Mouse (Mus musculus) neural tube, embryonic 14.5 days (tissue): Measurements from ENCODE around the gene Nmi. TPM values are rescaled to one million over a fixed set of nuclear protein-coding genes. Genes with fewer than 3 reads are reported as not detected.
A peak's percentile ranks its signal among the peaks of the same experiment; 100 is the strongest.

ENCODE experiments used
- ATAC-seq: fragments of 200-750 bp; cut with Nextera tagmentation; 2 replicates; pipeline ENCODE4 v1.8.0; 2017; ENCODE audit warnings: low read depth, mild to moderate bottlenecking, moderate TSS enrichment, moderate library complexity
- H3K27ac ChIP-seq: fragments of 300-500 bp; sonication (generic); 2 replicates; pipeline ENCODE4 v1.5.1; 2014; ENCODE audit warnings: low read depth, mild to moderate bottlenecking, control low read depth, low read length, moderate library complexity, mixed read lengths
- H3K27me3 ChIP-seq: fragments of 300-500 bp; sonication (generic); 2 replicates; pipeline ENCODE4 v1.6.1; 2014; ENCODE audit warnings: low read length; ENCODE audit not compliant: control insufficient read depth, insufficient read depth
- H3K36me3 ChIP-seq: fragments of 300-500 bp; sonication (generic); 2 replicates; pipeline ENCODE4 v1.6.1; 2014; ENCODE audit warnings: low read length, mixed read lengths; ENCODE audit not compliant: control insufficient read depth, insufficient read depth
- H3K4me1 ChIP-seq: fragments of 300-500 bp; sonication (generic); 2 replicates; pipeline ENCODE4 v1.6.1; 2014; ENCODE audit warnings: low read length; ENCODE audit not compliant: control insufficient read depth, insufficient read depth
- H3K4me2 ChIP-seq: fragments of 300-500 bp; sonication (generic); 2 replicates; pipeline ENCODE4 v1.6.1; 2014; ENCODE audit warnings: mild to moderate bottlenecking, low read depth, low read length, control low read depth
- H3K4me3 ChIP-seq: fragments of 300-500 bp; sonication (generic); 2 replicates; pipeline ENCODE4 v1.5.1; 2014; ENCODE audit warnings: low read depth, low read length, control low read depth, mixed read lengths
- H3K9ac ChIP-seq: fragments of 300-500 bp; sonication (generic); replicated peaks from 2 replicates; pipeline ENCODE4 v1.6.1; 2014; ENCODE audit warnings: low read depth, mild to moderate bottlenecking, control low read depth, low read length, mixed read lengths
- H3K9me3 ChIP-seq: fragments of 300-500 bp; sonication (generic); 2 replicates; pipeline ENCODE4 v1.6.1; 2016; ENCODE audit warnings: low read length; ENCODE audit not compliant: control insufficient read depth
- WGBS: fragments of 180-500 bp; shearing (Covaris S2); extraction: QIAGEN DNeasy Blood & Tissue Kit; methylation state at CpG from one replicate; pipeline ENCODE4 v1.1.7; 2014; 5-methylcytosine and 5-hydroxymethylcytosine counted together
- polyA plus RNA-seq: library from polyadenylated mRNA; unstranded; fragments of >200 nt; fragmentation: Nextera tagmentation; extraction: Ambion mirVana; gene quantifications from 2 replicates; pipeline ENCODE4 v1.2.1, GENCODE M21; 2014

The Nmi gene
- polyA plus RNA-seq, 1 experiment from 2014 or later, result 2.7 TPM

- WGBS, result 75% methylated on average over 2 of the region's 2 CpGs
- no peak for ATAC-seq
- Histone ChIP-seq H3K9ac (no peak overlapping the region), H3K4me3 (no peak overlapping the region), H3K4me2 (no peak overlapping the region), H3K36me3 (no peaks in the 10 kb centered on the region), H3K27me3 (no peaks in the 10 kb centered on the region), H3K9me3 (no peaks in the 10 kb centered on the region), H3K27ac (no peak overlapping the region), H3K4me1 (no peaks in the 10 kb centered on the region)
These were observed 16.3 kb upstream of the Nmi start for GRCm38 (mm10) chr2:51989559-51989958.

DNA sequence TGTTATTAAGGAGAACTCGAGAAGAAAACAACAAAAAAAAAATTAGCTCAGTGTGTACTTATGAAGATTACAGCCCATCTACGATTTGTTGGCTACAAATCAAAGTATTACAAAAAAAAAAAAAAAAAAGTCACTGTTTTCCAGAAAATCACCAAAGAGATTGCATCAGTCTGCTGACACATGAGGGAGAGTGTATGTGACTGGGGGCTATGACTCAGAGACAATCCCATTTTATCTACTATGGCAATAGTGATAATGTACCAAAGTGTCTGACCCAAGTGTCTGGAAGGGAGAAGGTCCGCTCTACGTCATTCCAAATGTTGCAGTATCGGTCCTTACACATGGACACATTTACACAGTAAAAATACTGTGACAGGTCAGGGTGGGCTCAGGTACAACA is 13.4 kb upstream of the Nmi start:
- Histone ChIP-seq H3K4me2 (no peak overlapping the region), H3K27ac (no peak overlapping the region), H3K4me1 (no peaks in the 10 kb centered on the region), H3K9me3 (no peaks in the 10 kb centered on the region), H3K9ac (no peak overlapping the region), H3K27me3 (no peaks in the 10 kb centered on the region), H3K36me3 (no peaks in the 10 kb centered on the region), H3K4me3 (no peak overlapping the region)
- ATAC-seq, result no peak
- 91% methylated on average over 5 of the region's 5 CpGs for WGBS

- no peaks in the 10 kb centered on the region for H3K9me3 ChIP-seq
- H3K4me1 ChIP-seq, result no peaks in the 10 kb centered on the region
- no peak overlapping the region for H3K4me3 ChIP-seq
- H3K27ac ChIP-seq, result no peak overlapping the region
- H3K4me2 ChIP-seq, result no peak overlapping the region
- H3K9ac ChIP-seq, result no peak overlapping the region
- H3K36me3 ChIP-seq, result no peaks in the 10 kb centered on the region
- no peaks in the 10 kb centered on the region for H3K27me3 ChIP-seq
- 79% methylated on average over 9 of the region's 9 CpGs for WGBS
- ATAC-seq, result no peak
These were observed 12.9 kb upstream of the Nmi start for GRCm38 (mm10) chr2:51986157-51986556.

GRCm38 (mm10) chr2:51985241-51985640 is 11.9 kb upstream of the Nmi start:
- no peak overlapping the region for H3K9ac ChIP-seq
- no peaks in the 10 kb centered on the region for H3K4me1 ChIP-seq
- H3K27ac ChIP-seq, result no peak overlapping the region
- WGBS, result 93% methylated on average over 10 of the region's 10 CpGs
- no peak for ATAC-seq
- no peaks in the 10 kb centered on the region for H3K9me3 ChIP-seq
- no peak overlapping the region for H3K4me2 ChIP-seq
- H3K27me3 ChIP-seq, result no peaks in the 10 kb centered on the region
- H3K36me3 ChIP-seq, result no peaks in the 10 kb centered on the region
- no peak overlapping the region for H3K4me3 ChIP-seq

DNA sequence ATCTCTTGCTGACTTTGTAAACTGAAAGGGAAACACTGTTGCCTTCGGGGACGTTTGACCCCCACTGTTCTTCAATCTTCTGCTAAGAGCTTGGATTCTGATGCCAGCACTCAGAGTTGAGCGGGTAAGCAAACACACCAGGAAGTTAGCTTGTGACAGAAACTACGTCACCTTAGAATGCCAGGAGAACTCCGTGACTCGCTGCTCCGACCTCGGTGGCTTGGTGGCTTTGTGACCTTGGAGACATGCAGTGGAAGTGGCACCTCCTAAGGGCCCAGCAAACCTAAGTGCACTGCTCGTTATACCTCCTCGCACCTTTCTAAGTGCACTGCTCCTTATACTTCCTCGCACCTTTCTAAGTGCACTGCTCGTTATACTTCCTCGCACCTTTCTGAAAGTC is 9.0 kb upstream of the Nmi start:
- no peaks in the 10 kb centered on the region for H3K4me1 ChIP-seq
- no peak overlapping the region for H3K27ac ChIP-seq
- H3K4me3 ChIP-seq, result no peak overlapping the region
- H3K27me3 ChIP-seq, result no peaks in the 10 kb centered on the region
- H3K9me3 ChIP-seq, result no peaks in the 10 kb centered on the region
- ATAC-seq, result no peak
- 80% methylated on average over 13 of the region's 13 CpGs for WGBS
- no peaks in the 10 kb centered on the region for H3K36me3 ChIP-seq
- H3K4me2 ChIP-seq, result no peak overlapping the region
- H3K9ac ChIP-seq, result no peak overlapping the region

DNA sequence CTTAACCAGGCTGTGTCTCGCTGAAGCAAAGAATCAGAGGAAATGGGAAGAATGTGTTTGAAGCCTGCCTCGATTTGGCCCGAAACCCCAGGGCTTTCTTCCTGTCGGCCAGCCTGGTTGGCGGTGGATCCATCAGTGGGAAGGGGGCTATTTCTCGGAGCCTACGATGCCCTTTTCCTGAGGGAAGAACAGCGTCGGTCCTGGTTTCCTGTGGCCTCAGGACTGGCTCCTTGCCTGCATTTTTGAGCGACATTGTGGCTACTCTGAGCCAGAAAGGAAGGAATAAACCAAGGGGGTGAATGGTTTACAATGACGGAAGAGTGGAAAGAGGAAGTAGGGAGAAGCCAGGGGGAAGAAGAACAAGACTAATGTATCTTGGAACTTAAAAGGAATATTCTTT is 8.3 kb upstream of the Nmi start:
- H3K9me3 ChIP-seq, result no peaks in the 10 kb centered on the region
- no peaks in the 10 kb centered on the region for H3K4me1 ChIP-seq
- no peaks in the 10 kb centered on the region for H3K36me3 ChIP-seq
- H3K27ac ChIP-seq, result peak overlapping the region; percentile 44
- no peak overlapping the region for H3K4me3 ChIP-seq
- ATAC-seq, result no peak
- WGBS, result 55% methylated on average over 11 of the region's 11 CpGs
- H3K9ac ChIP-seq, result no peak overlapping the region
- H3K4me2 ChIP-seq, result no peak overlapping the region
- H3K27me3 ChIP-seq, result no peaks in the 10 kb centered on the region

- no peak overlapping the region for H3K27ac ChIP-seq
- no peaks in the 10 kb centered on the region for H3K4me1 ChIP-seq
- H3K4me3 ChIP-seq, result peak overlapping the region; percentile 47
- 3% methylated on average over 40 of the region's 40 CpGs for WGBS
- H3K36me3 ChIP-seq, result no peaks in the 10 kb centered on the region
- ATAC-seq, result peak; percentile 86
- no peaks in the 10 kb centered on the region for H3K9me3 ChIP-seq
- no peaks in the 10 kb centered on the region for H3K27me3 ChIP-seq
- H3K9ac ChIP-seq, result peak overlapping the region; percentile 56
- H3K4me2 ChIP-seq, result peak overlapping the region; percentile 76
These were observed 469 bp downstream of the Nmi start for GRCm38 (mm10) chr2:51972641-51973409.

- H3K9ac ChIP-seq, result no peak overlapping the region
These were observed 1.2 kb downstream of the Nmi start for GRCm38 (mm10) chr2:51972142-51972541.

GRCm38 (mm10) chr2:51970897-51971296 is 2.4 kb downstream of the Nmi start:
- Histone ChIP-seq H3K4me2 (no peak overlapping the region), H3K4me3 (no peak overlapping the region), H3K27ac (no peak overlapping the region), H3K36me3 (no peaks in the 10 kb centered on the region), H3K4me1 (no peaks in the 10 kb centered on the region), H3K27me3 (no peaks in the 10 kb centered on the region), H3K9ac (no peak overlapping the region), H3K9me3 (no peaks in the 10 kb centered on the region)
- no peak for ATAC-seq
- 97% methylated on average over 4 of the region's 4 CpGs for WGBS

More at GRCm38 (mm10) chr2:51972142-51972541, 1.2 kb downstream of the Nmi start:
- no peaks in the 10 kb centered on the region for H3K4me1 ChIP-seq
- no peaks in the 10 kb centered on the region for H3K36me3 ChIP-seq
- no peak overlapping the region for H3K4me3 ChIP-seq
- no peaks in the 10 kb centered on the region for H3K27me3 ChIP-seq
- H3K27ac ChIP-seq, result no peak overlapping the region
- no peak for ATAC-seq
- WGBS, result 75% methylated on average over 5 of the region's 5 CpGs
- H3K9me3 ChIP-seq, result no peaks in the 10 kb centered on the region
- peak overlapping the region; percentile 76; the same call in 1 of the 2 replicates for H3K4me2 ChIP-seq
